Mouse (Mus musculus) forebrain, embryonic 12.5 days (tissue): ENCODE results near the gene Eif3b. TPM values are rescaled to one million over a fixed set of nuclear protein-coding genes. Genes with fewer than 3 reads are reported as not detected.
"Not testable (repeated sequence)": the region's sequence is repeated elsewhere in the genome, so short reads cannot be mapped to it uniquely, and the experiment has no call there.

Experiments
- ATAC-seq: fragments of 200-750 bp; cut with Nextera tagmentation; 2 replicates; pipeline ENCODE4 v1.8.0; 2017; ENCODE audit warnings: moderate TSS enrichment; ENCODE audit not compliant: low FRiP score
- H3K27ac ChIP-seq: fragments of 300-500 bp; sonication (generic); 2 replicates; pipeline ENCODE4 v1.5.1; 2016; ENCODE audit warnings: mild to moderate bottlenecking
- H3K27me3 ChIP-seq: fragments of 300-500 bp; sonication (generic); 2 replicates; pipeline ENCODE4 v1.6.1; 2016; ENCODE audit warnings: mild to moderate bottlenecking
- H3K36me3 ChIP-seq: fragments of 300-500 bp; sonication (generic); replicated peaks from 2 replicates; pipeline ENCODE4 v1.6.1; 2016; ENCODE audit warnings: mild to moderate bottlenecking
- H3K4me1 ChIP-seq: fragments of 300-500 bp; sonication (generic); 2 replicates; pipeline ENCODE4 v1.6.1; 2016
- H3K4me2 ChIP-seq: fragments of 300-500 bp; sonication (generic); 2 replicates; pipeline ENCODE4 v1.6.1; 2016; ENCODE audit warnings: mild to moderate bottlenecking, moderate library complexity
- H3K4me3 ChIP-seq: fragments of 300-500 bp; sonication (generic); replicated peaks from 2 replicates; pipeline ENCODE4 v1.5.1; 2016; ENCODE audit warnings: mild to moderate bottlenecking
- H3K9ac ChIP-seq: fragments of 300-500 bp; sonication (generic); 2 replicates; pipeline ENCODE4 v1.6.1; 2016; ENCODE audit warnings: mild to moderate bottlenecking
- H3K9me3 ChIP-seq: fragments of 300-500 bp; sonication (generic); 2 replicates; pipeline ENCODE4 v1.6.1; 2016
- WGBS: fragments of 180-500 bp; shearing (Covaris S2); methylation state at CpG from one replicate; pipeline ENCODE4 v1.1.7; 2016; 5-methylcytosine and 5-hydroxymethylcytosine counted together
- microRNA-seq: library from miRNA; unstranded; fragments of <30 nt; microRNA quantifications from one replicate; pipeline ENCODE4, GENCODE M21; 2017
- polyA plus RNA-seq: library from polyadenylated mRNA; unstranded; fragments of >200 nt; fragmentation: Nextera tagmentation; extraction: Ambion mirVana; gene quantifications from 2 replicates; pipeline ENCODE4 v1.2.1, GENCODE M21; 2016

Eif3b gene
- polyA plus RNA-seq, 1 experiment from 2014 or later: 166 TPM

- H3K4me1 ChIP-seq: no peaks in the 10 kb centered on the region
- no peak overlapping the region for H3K27ac ChIP-seq
- WGBS: 81% methylated on average over 7 of the region's 7 CpGs
- H3K27me3 ChIP-seq: no peaks in the 10 kb centered on the region
- peaks cover 52% of the 10 kb centered on the region for H3K36me3 ChIP-seq
- no peak overlapping the region for H3K9ac ChIP-seq
- no peak overlapping the region for H3K4me2 ChIP-seq
- H3K4me3 ChIP-seq: no peak overlapping the region
- no peak for ATAC-seq
- H3K9me3 ChIP-seq: no peaks in the 10 kb centered on the region
These were observed 26.9 kb downstream of the Eif3b start for GRCm38 (mm10) chr5:140446054-140446453.

GRCm38 (mm10) chr5:140454488-140454887 is 35.4 kb downstream of the Eif3b start:
- Histone ChIP-seq H3K4me1 (no peaks in the 10 kb centered on the region), H3K9me3 (no peaks in the 10 kb centered on the region), H3K4me2 (no peak overlapping the region), H3K9ac (no peak overlapping the region), H3K27ac (0 out of 2 replicates have a peak overlapping the region, but pooled peaks have one; percentile 25), H3K36me3 (no peaks in the 10 kb centered on the region), H3K4me3 (no peak overlapping the region), H3K27me3 (no peaks in the 10 kb centered on the region)
- no peak for ATAC-seq

GRCm38 (mm10) chr5:140455466-140455865 is 36.3 kb downstream of the Eif3b start:
- ATAC-seq: no peak
- WGBS: 69% methylated on average over 2 of the region's 2 CpGs
- H3K4me3 ChIP-seq: no peak overlapping the region
- H3K36me3 ChIP-seq: no peaks in the 10 kb centered on the region
- H3K27me3 ChIP-seq: no peaks in the 10 kb centered on the region
- H3K9ac ChIP-seq: no peak overlapping the region
- H3K4me1 ChIP-seq: no peaks in the 10 kb centered on the region
- no peaks in the 10 kb centered on the region for H3K9me3 ChIP-seq
- H3K4me2 ChIP-seq: no peak overlapping the region
- H3K27ac ChIP-seq: no peak overlapping the region

- Histone ChIP-seq H3K9ac (no peak overlapping the region), H3K27ac (no peak overlapping the region), H3K4me3 (no peak overlapping the region), H3K27me3 (no peaks in the 10 kb centered on the region), H3K4me1 (no peaks in the 10 kb centered on the region), H3K4me2 (no peak overlapping the region), H3K9me3 (peaks cover 8% of the 10 kb centered on the region), H3K36me3 (no peaks in the 10 kb centered on the region)
- 74% methylated on average over 3 of the region's 3 CpGs for WGBS
- ATAC-seq: no peak
These were observed 42.3 kb downstream of the Eif3b start for GRCm38 (mm10) chr5:140461476-140461875.

GRCm38 (mm10) chr5:140463151-140463550 is 44.0 kb downstream of the Eif3b start:
- WGBS: 90% methylated on average over 2 of the region's 2 CpGs
- not testable (repeated sequence) for H3K36me3 ChIP-seq, H3K27ac ChIP-seq, H3K9ac ChIP-seq, H3K4me2 ChIP-seq, H3K9me3 ChIP-seq, ATAC-seq, H3K4me3 ChIP-seq, H3K4me1 ChIP-seq, H3K27me3 ChIP-seq

GRCm38 (mm10) chr5:140464943-140465342 is 45.8 kb downstream of the Eif3b start:
- Histone ChIP-seq H3K27me3 (no peaks in the 10 kb centered on the region), H3K4me3 (no peak overlapping the region), H3K27ac (no peak overlapping the region), H3K36me3 (no peaks in the 10 kb centered on the region), H3K4me2 (no peak overlapping the region), H3K9me3 (peaks cover 8% of the 10 kb centered on the region), H3K9ac (no peak overlapping the region), H3K4me1 (no peaks in the 10 kb centered on the region)
- no peak for ATAC-seq
- 84% methylated on average over 2 of the region's 2 CpGs for WGBS

GRCm38 (mm10) chr5:140472336-140472735 is 53.2 kb downstream of the Eif3b start:
- Histone ChIP-seq H3K9me3 (no peaks in the 10 kb centered on the region), H3K4me3 (no peak overlapping the region), H3K27ac (no peak overlapping the region), H3K4me1 (no peaks in the 10 kb centered on the region), H3K36me3 (no peaks in the 10 kb centered on the region), H3K4me2 (no peak overlapping the region), H3K9ac (no peak overlapping the region), H3K27me3 (no peaks in the 10 kb centered on the region)
- 80% methylated on average over 3 of the region's 3 CpGs for WGBS
- no peak for ATAC-seq

GRCm38 (mm10) chr5:140481458-140481857 is 62.3 kb downstream of the Eif3b start:
- no peak overlapping the region for H3K27ac ChIP-seq
- WGBS: 84% methylated on average over 4 of the region's 4 CpGs
- H3K4me2 ChIP-seq: no peak overlapping the region
- 0 out of 2 replicates have a peak, but pooled peaks cover 4% of the 10 kb centered on the region for H3K27me3 ChIP-seq
- no peaks in the 10 kb centered on the region for H3K4me1 ChIP-seq
- H3K9me3 ChIP-seq: no peaks in the 10 kb centered on the region
- no peak overlapping the region for H3K4me3 ChIP-seq
- ATAC-seq: no peak
- no peak overlapping the region for H3K9ac ChIP-seq
- H3K36me3 ChIP-seq: no peaks in the 10 kb centered on the region

- ATAC-seq: no peak
- no peak overlapping the region for H3K27ac ChIP-seq
- no peaks in the 10 kb centered on the region for H3K4me1 ChIP-seq
- no peaks in the 10 kb centered on the region for H3K9me3 ChIP-seq
- 0 out of 2 replicates have a peak, but pooled peaks cover 6% of the 10 kb centered on the region for H3K27me3 ChIP-seq
- no peak overlapping the region for H3K9ac ChIP-seq
- 63% methylated on average over 6 of the region's 6 CpGs for WGBS
- H3K4me3 ChIP-seq: no peak overlapping the region
- no peaks in the 10 kb centered on the region for H3K36me3 ChIP-seq
- H3K4me2 ChIP-seq: no peak overlapping the region
These were observed 72.0 kb downstream of the Eif3b start for GRCm38 (mm10) chr5:140491142-140491541.

GRCm38 (mm10) chr5:140492684-140493233 is 73.6 kb downstream of the Eif3b start:
- no peak for ATAC-seq
- no peak overlapping the region for H3K4me2 ChIP-seq
- H3K27me3 ChIP-seq: 0 out of 2 replicates have a peak, but pooled peaks cover 6% of the 10 kb centered on the region
- H3K36me3 ChIP-seq: no peaks in the 10 kb centered on the region
- WGBS: 38% methylated on average over 11 of the region's 11 CpGs
- no peaks in the 10 kb centered on the region for H3K4me1 ChIP-seq
- H3K4me3 ChIP-seq: no peak overlapping the region
- H3K27ac ChIP-seq: no peak overlapping the region
- no peaks in the 10 kb centered on the region for H3K9me3 ChIP-seq
- H3K9ac ChIP-seq: no peak overlapping the region

Small RNAs within 50 kb of the gene (microRNA-seq; reads per million reads assigned to microRNA genes)
- gene Mir7038: 0.97 reads per million

Other genes starting within 250 kb of the Eif3b start
- gene Mad1l1, start 97.8 kb upstream of the Eif3b start, polyA plus RNA-seq: 46.4 and 49.7 TPM in 2 replicates
- 36.2 and 41.7 TPM in 2 replicates for gene Nudt1, start 97.7 kb upstream of the Eif3b start, polyA plus RNA-seq
- gene Mrm2, start 87.4 kb upstream of the Eif3b start, polyA plus RNA-seq: 18.5 and 19.6 TPM in 2 replicates
- 19.2 and 20.7 TPM in 2 replicates for gene Snx8, start 30.1 kb upstream of the Eif3b start, polyA plus RNA-seq
- not detected in 2 replicates for gene Gm4869, start 26.3 kb downstream of the Eif3b start, polyA plus RNA-seq
- 9.7 and 11.1 TPM in 2 replicates for gene Chst12, start 86.2 kb downstream of the Eif3b start, polyA plus RNA-seq
- not detected in 2 replicates for gene Grifin, start 145.7 kb downstream of the Eif3b start, polyA plus RNA-seq
- 30.9 and 32.8 TPM in 2 replicates for gene Lfng, start 188.0 kb downstream of the Eif3b start, polyA plus RNA-seq
- 84.5 and 88.0 TPM in 2 replicates for gene Ttyh3, start 229.7 kb downstream of the Eif3b start, polyA plus RNA-seq